Mouse (Mus musculus): ENCODE data around the gene Scd4. TPM values are rescaled to one million over a fixed set of nuclear protein-coding genes. Genes with fewer than 3 reads are reported as not detected.

Scd4 gene
- polyA plus RNA-seq, 1 experiment: 2.7 TPM

DNA sequence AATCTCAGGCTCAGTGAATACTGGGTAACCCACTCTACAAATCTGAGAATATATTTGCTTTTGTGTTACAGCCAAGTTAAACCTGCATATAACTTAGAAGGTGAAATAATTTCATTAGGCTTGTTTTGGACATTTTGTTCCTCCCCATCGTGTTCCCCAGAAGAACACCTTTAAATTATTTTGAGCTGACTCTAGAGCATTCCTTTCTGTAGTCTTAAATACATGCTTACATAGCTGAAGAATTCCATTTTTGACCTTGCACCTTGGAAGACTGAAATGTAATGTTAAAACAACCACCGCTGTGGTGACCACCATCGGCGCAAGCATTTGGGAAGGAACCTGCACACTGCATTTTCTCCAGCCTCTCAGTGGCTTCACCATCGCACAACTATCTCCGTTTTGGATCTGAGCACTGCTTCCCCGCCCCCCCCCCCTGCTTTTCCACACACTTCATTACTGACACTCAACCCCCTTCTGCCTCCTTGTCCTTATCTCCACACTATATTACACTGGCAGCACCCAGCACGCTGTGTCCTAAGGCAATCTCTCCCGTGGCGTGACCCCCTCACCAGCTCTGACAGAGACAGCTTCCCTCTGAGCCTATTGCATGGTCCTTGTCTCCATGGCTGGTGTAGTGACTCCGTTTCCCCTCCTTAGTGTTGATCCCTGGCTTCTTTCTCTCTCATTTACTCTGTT, 45.3 kb upstream of the Scd4 start:
- no peak overlapping the region for H3K27ac ChIP-seq (ENCODE audit: control insufficient read depth, insufficient read depth, low read length)
- peaks cover 26% of the 10 kb centered on the region for H3K4me1 ChIP-seq (replicated peaks; ENCODE audit: control insufficient read depth, insufficient read depth, low read length)
- no peak overlapping the region for H3K4me3 ChIP-seq (ENCODE audit: control insufficient read depth, insufficient read depth, low read length)
- H3K36me3 ChIP-seq (ENCODE audit: control insufficient read depth, insufficient read depth, low read length): no peaks in the 10 kb centered on the region
- TF ChIP-seq POLR2A (IDR thresholded peaks at IDR 0.05; ENCODE audit: control insufficient read depth, extremely low read depth, insufficient read depth, low read length, poor library complexity): no peak
- TF ChIP-seq CTCF (IDR thresholded peaks at IDR 0.05; ENCODE audit: borderline replicate concordance, control insufficient read depth, extremely low read depth, insufficient read depth, low read length, poor library complexity): no peak
- H3K27me3 ChIP-seq (ENCODE audit: control insufficient read depth, insufficient read depth, low read length): no peaks in the 10 kb centered on the region
- 95% methylated on average over 11 of the region's 11 CpGs for WGBS
- DNase-seq: no peak

- Histone ChIP-seq H3K36me3 (ENCODE audit: control insufficient read depth, insufficient read depth, low read length) (peaks cover 9% of the 10 kb centered on the region; the same call in 1 of the 2 replicates), H3K4me1 (replicated peaks; ENCODE audit: control insufficient read depth, insufficient read depth, low read length) (peaks cover 24% of the 10 kb centered on the region), H3K27ac (ENCODE audit: control insufficient read depth, insufficient read depth, low read length) (peak overlapping the region; percentile 87), H3K27me3 (ENCODE audit: control insufficient read depth, insufficient read depth, low read length) (no peaks in the 10 kb centered on the region), H3K4me3 (ENCODE audit: control insufficient read depth, insufficient read depth, low read length) (no peak overlapping the region)
- 91% methylated on average over 2 of the region's 2 CpGs for WGBS
- TF ChIP-seq POLR2A (IDR thresholded peaks at IDR 0.05; ENCODE audit: control insufficient read depth, extremely low read depth, insufficient read depth, low read length, poor library complexity) (no peak), CTCF (IDR thresholded peaks at IDR 0.05; ENCODE audit: borderline replicate concordance, control insufficient read depth, extremely low read depth, insufficient read depth, low read length, poor library complexity) (no peak)
- DNase-seq: no peak
Measured at GRCm38 (mm10) chr19:44292083-44292482, 40.8 kb upstream of the Scd4 start.

GRCm38 (mm10) chr19:44292483-44292882, 40.4 kb upstream of the Scd4 start:
- peaks cover 26% of the 10 kb centered on the region for H3K4me1 ChIP-seq (replicated peaks; ENCODE audit: control insufficient read depth, insufficient read depth, low read length)
- 34% methylated on average over 3 of the region's 3 CpGs for WGBS
- TF ChIP-seq POLR2A (IDR thresholded peaks at IDR 0.05; ENCODE audit: control insufficient read depth, extremely low read depth, insufficient read depth, low read length, poor library complexity): no peak
- TF ChIP-seq CTCF (IDR thresholded peaks at IDR 0.05; ENCODE audit: borderline replicate concordance, control insufficient read depth, extremely low read depth, insufficient read depth, low read length, poor library complexity): no peak
- DNase-seq: no peak
- H3K27me3 ChIP-seq (ENCODE audit: control insufficient read depth, insufficient read depth, low read length): no peaks in the 10 kb centered on the region
- no peak overlapping the region for H3K4me3 ChIP-seq (ENCODE audit: control insufficient read depth, insufficient read depth, low read length)
- H3K27ac ChIP-seq (ENCODE audit: control insufficient read depth, insufficient read depth, low read length): peak overlapping the region; percentile 87
- peaks cover 13% of the 10 kb centered on the region for H3K36me3 ChIP-seq (ENCODE audit: control insufficient read depth, insufficient read depth, low read length)

DNA sequence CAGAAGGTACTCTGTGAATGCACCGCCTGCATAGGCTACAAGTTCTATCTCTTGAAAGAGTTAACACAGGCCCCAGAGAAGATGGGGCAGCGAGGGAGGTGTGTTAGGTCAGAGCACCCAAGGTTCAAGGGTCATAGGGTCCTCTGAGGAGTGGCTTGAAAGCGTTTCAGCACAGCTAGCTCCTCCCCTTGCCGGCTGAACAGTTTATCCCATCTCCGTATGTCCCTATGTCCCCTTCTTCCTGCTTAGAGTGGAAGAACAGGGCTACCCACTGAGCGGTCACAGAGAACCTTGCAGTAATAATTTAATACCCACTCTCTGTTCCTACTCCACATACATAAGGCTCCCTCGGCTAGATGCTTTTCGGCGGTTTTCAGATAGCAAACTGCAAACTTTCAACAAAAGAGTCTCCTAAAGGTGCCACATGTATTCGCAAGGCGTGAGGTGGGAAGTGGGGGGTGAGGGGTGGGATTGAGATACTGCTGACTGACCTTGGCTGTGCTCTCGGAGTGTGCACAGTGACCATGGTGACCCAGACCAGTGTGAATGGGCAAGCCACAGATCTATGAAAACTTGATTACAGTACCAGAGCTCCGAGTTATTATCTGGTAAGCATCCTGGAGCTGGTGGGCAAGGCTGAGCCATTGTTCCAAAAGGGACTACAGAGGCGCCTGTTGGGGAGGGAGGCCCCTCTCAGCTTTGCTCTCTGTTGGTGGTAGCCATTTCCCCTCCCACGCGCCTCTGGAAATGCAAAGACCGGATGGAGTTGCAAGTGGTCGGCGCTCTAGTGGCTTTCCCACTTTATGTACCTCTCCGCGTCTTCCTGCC, 39.7 kb upstream of the Scd4 start, which contains the start of gene Scd2:
Scd2 (plus strand) TSS at position 734 of the 828 bp plus-strand sequence.
- Histone ChIP-seq H3K4me1 (replicated peaks; ENCODE audit: control insufficient read depth, insufficient read depth, low read length) (peaks cover 33% of the 10 kb centered on the region), H3K27me3 (ENCODE audit: control insufficient read depth, insufficient read depth, low read length) (no peaks in the 10 kb centered on the region), H3K27ac (ENCODE audit: control insufficient read depth, insufficient read depth, low read length) (peak within 1 kb of the TSS; percentile 87), H3K4me3 (ENCODE audit: control insufficient read depth, insufficient read depth, low read length) (peak within 1 kb of the TSS; percentile 74), H3K36me3 (ENCODE audit: control insufficient read depth, insufficient read depth, low read length) (peaks cover 20% of the 10 kb centered on the region)
- peak; percentile 36 for DNase-seq
- TF ChIP-seq CTCF (IDR thresholded peaks at IDR 0.05; ENCODE audit: borderline replicate concordance, control insufficient read depth, extremely low read depth, insufficient read depth, low read length, poor library complexity) (no peak), POLR2A (IDR thresholded peaks at IDR 0.05; ENCODE audit: control insufficient read depth, extremely low read depth, insufficient read depth, low read length, poor library complexity) (no peak)
- 6% methylated on average over 21 of the region's 21 CpGs for WGBS

GRCm38 (mm10) chr19:44293769-44294551, 38.9 kb upstream of the Scd4 start:
- Histone ChIP-seq H3K27me3 (ENCODE audit: control insufficient read depth, insufficient read depth, low read length) (no peaks in the 10 kb centered on the region), H3K36me3 (ENCODE audit: control insufficient read depth, insufficient read depth, low read length) (peaks cover 28% of the 10 kb centered on the region), H3K4me1 (replicated peaks; ENCODE audit: control insufficient read depth, insufficient read depth, low read length) (peaks cover 41% of the 10 kb centered on the region), H3K27ac (ENCODE audit: control insufficient read depth, insufficient read depth, low read length) (peak overlapping the region; percentile 87), H3K4me3 (ENCODE audit: control insufficient read depth, insufficient read depth, low read length) (peak overlapping the region; percentile 74)
- WGBS: under 1% methylated on average over 30 of the region's 31 CpGs
- peak; percentile 80 for DNase-seq
- TF ChIP-seq POLR2A (IDR thresholded peaks at IDR 0.05; ENCODE audit: control insufficient read depth, extremely low read depth, insufficient read depth, low read length, poor library complexity): peak; percentile 78
- TF ChIP-seq CTCF (IDR thresholded peaks at IDR 0.05; ENCODE audit: borderline replicate concordance, control insufficient read depth, extremely low read depth, insufficient read depth, low read length, poor library complexity): no peak

DNA sequence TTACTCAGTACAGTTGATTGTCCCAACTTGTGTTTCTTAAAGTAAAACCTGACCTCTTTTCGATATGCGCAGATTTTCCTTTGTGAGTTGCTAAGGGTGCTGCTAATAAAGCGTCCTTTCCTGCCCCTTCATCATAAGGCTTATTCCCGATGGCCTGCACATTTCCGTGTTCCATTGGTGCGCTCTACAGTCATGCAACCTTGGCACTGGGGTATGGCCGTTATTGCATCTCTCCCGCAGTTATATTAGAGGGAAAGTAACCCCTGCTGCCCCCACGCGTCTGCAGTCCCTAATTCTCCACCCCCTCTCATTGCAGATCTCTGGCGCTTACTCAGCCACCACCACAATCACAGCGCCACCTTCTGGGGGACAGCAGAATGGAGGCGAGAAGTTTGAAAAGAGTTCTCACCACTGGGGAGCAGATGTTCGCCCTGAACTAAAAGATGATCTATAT, 38.3 kb upstream of the Scd4 start:
- WGBS: under 1% methylated on average over 14 of the region's 14 CpGs
- Histone ChIP-seq H3K4me1 (replicated peaks; ENCODE audit: control insufficient read depth, insufficient read depth, low read length) (peaks cover 45% of the 10 kb centered on the region), H3K27ac (ENCODE audit: control insufficient read depth, insufficient read depth, low read length) (peak overlapping the region; percentile 87), H3K27me3 (ENCODE audit: control insufficient read depth, insufficient read depth, low read length) (no peaks in the 10 kb centered on the region), H3K4me3 (ENCODE audit: control insufficient read depth, insufficient read depth, low read length) (peak overlapping the region; percentile 74), H3K36me3 (ENCODE audit: control insufficient read depth, insufficient read depth, low read length) (peaks cover 34% of the 10 kb centered on the region)
- peak; percentile 95 for DNase-seq
- peak; percentile 92 for TF ChIP-seq CTCF (IDR thresholded peaks at IDR 0.05; ENCODE audit: borderline replicate concordance, control insufficient read depth, extremely low read depth, insufficient read depth, low read length, poor library complexity)
- peak; percentile 42; the same call in 1 of the 2 replicates for TF ChIP-seq POLR2A (IDR thresholded peaks at IDR 0.05; ENCODE audit: control insufficient read depth, extremely low read depth, insufficient read depth, low read length, poor library complexity)
